ENCODE assay signal across 8 mouse cellular contexts in the genomic region with DNA sequence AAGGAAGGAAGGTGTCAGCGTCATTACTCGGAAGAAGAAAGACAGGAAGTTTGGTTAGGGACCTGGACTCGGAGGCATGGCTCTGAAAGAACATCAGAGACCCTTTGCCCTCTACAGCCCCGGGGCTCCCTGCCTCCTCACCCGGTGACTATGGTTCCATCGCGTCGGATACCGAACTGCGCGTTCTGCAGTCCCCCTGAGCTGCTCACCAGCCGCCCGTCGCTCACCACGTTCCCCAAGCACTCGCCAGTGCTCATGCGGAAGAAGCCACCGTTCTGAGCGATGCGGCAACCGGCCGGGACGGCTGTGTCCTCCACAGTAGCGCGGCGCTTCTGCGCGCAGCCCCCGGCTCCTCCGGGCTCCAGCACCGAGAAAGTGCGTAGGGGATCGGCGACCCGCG. TPM values are rescaled to one million over a fixed set of nuclear protein-coding genes. Genes with fewer than 3 reads are reported as not detected.
DNase-seq lines count a peak whose midpoint lies in the region; ATAC-seq and TF ChIP-seq lines count a peak whose summit lies in the region.

No protein-coding gene starts in this region.

- H3K9ac ChIP-seq in embryonic facial prominence, embryonic 11.5 days (replicated peaks; ENCODE audit: low read length), result peak overlapping the region; percentile 72
- H3K9ac ChIP-seq in hindbrain, embryonic 16.5 days (ENCODE audit: low read depth, low read length), result peak overlapping the region; percentile 76
- H3K9ac ChIP-seq in liver, embryonic 16.5 days (ENCODE audit: low read depth, low read length), result peak overlapping the region; percentile 73

- peak overlapping the region; percentile 83 for H3K4me3 ChIP-seq in embryonic facial prominence, embryonic 11.5 days (ENCODE audit: low read depth, low read length)
- H3K4me3 ChIP-seq in hindbrain, embryonic 16.5 days (ENCODE audit: low read length), result peak overlapping the region; percentile 87
- peak overlapping the region; percentile 80 for H3K4me3 ChIP-seq in liver, embryonic 16.5 days (ENCODE audit: low read depth, low read length)
- H3K4me3 ChIP-seq in small intestine, adult 2 months (ENCODE audit: low read depth, low read length), result peak overlapping the region; percentile 73

- no peak for TF ChIP-seq CTCF in small intestine, adult 2 months (IDR thresholded peaks at IDR 0.05; ENCODE audit: extremely low read depth, insufficient read length, insufficient replicate concordance, low read depth, low read length)

- H3K4me1 ChIP-seq in embryonic facial prominence, embryonic 11.5 days (ENCODE audit: control insufficient read depth, insufficient read depth, low read length), result no peaks in the 10 kb centered on the region
- peaks cover 2% of the 10 kb centered on the region for H3K4me1 ChIP-seq in hindbrain, embryonic 16.5 days (ENCODE audit: control insufficient read depth, insufficient read depth, low read depth, low read length)
- H3K4me1 ChIP-seq in liver, embryonic 16.5 days (ENCODE audit: control insufficient read depth, low read depth, low read length), result peaks cover 7% of the 10 kb centered on the region
- 0 out of 2 replicates have a peak, but pooled peaks cover 4% of the 10 kb centered on the region for H3K4me1 ChIP-seq in small intestine, adult 2 months (ENCODE audit: control insufficient read depth, insufficient read depth, insufficient read length, low read length)

- TF ChIP-seq POLR2A in small intestine, adult 2 months (IDR thresholded peaks at IDR 0.05; ENCODE audit: low read depth, low read length), result no peak

- no peaks in the 10 kb centered on the region for H3K9me3 ChIP-seq in embryonic facial prominence, embryonic 11.5 days (replicated peaks; ENCODE audit: control insufficient read depth, low read length)
- no peaks in the 10 kb centered on the region for H3K9me3 ChIP-seq in hindbrain, embryonic 16.5 days (ENCODE audit: control insufficient read depth, low read length)
- no peaks in the 10 kb centered on the region for H3K9me3 ChIP-seq in liver, embryonic 16.5 days (replicated peaks; ENCODE audit: control insufficient read depth, low read length)

- no peaks in the 10 kb centered on the region for H3K27me3 ChIP-seq in embryonic facial prominence, embryonic 11.5 days (ENCODE audit: control insufficient read depth, insufficient read depth, low read length)
- H3K27me3 ChIP-seq in hindbrain, embryonic 16.5 days (replicated peaks; ENCODE audit: control insufficient read depth, insufficient read depth, low read length), result no peaks in the 10 kb centered on the region
- H3K27me3 ChIP-seq in liver, embryonic 16.5 days (ENCODE audit: control insufficient read depth, insufficient read depth, low read depth, low read length), result no peaks in the 10 kb centered on the region
- no peaks in the 10 kb centered on the region for H3K27me3 ChIP-seq in small intestine, adult 2 months (ENCODE audit: control insufficient read depth, insufficient read depth, low read length)

- no peak overlapping the region for H3K27ac ChIP-seq in embryonic facial prominence, embryonic 11.5 days (replicated peaks; ENCODE audit: low read depth, low read length)
- H3K27ac ChIP-seq in hindbrain, embryonic 16.5 days (ENCODE audit: low read depth, low read length), result no peak overlapping the region
- peak overlapping the region; percentile 33; the same call in 1 of the 2 replicates for H3K27ac ChIP-seq in liver, embryonic 16.5 days (ENCODE audit: low read length)
- peak overlapping the region; percentile 1; the same call in 1 of the 2 replicates for H3K27ac ChIP-seq in small intestine, adult 2 months (ENCODE audit: insufficient read depth, low read depth, low read length)

- 2% methylated on average over 36 of the region's 36 CpGs for WGBS in embryonic facial prominence, embryonic 11.5 days
- 2% methylated on average over 36 of the region's 36 CpGs for WGBS in hindbrain, embryonic 16.5 days
- WGBS in liver, embryonic 16.5 days (ENCODE audit: insufficient replicate concordance), result under 1% methylated on average over 36 of the region's 36 CpGs
- under 1% methylated on average over 36 of the region's 36 CpGs for WGBS in small intestine, adult 2 months

- no peaks in the 10 kb centered on the region for H3K36me3 ChIP-seq in embryonic facial prominence, embryonic 11.5 days (replicated peaks; ENCODE audit: control insufficient read depth, insufficient read depth, low read depth, low read length)
- H3K36me3 ChIP-seq in hindbrain, embryonic 16.5 days (ENCODE audit: control insufficient read depth, insufficient read depth, low read length), result peaks cover 5% of the 10 kb centered on the region; the same call in 1 of the 2 replicates
- peaks cover 5% of the 10 kb centered on the region for H3K36me3 ChIP-seq in liver, embryonic 16.5 days (ENCODE audit: control insufficient read depth, insufficient read depth)
- peaks cover 22% of the 10 kb centered on the region; the same call in 1 of the 2 replicates for H3K36me3 ChIP-seq in small intestine, adult 2 months (ENCODE audit: control insufficient read depth, insufficient read depth, low read length)

- H3K4me2 ChIP-seq in embryonic facial prominence, embryonic 11.5 days (ENCODE audit: low read depth, low read length), result peak overlapping the region; percentile 97
- peak overlapping the region; percentile 97 for H3K4me2 ChIP-seq in hindbrain, embryonic 16.5 days (ENCODE audit: low read length)
- peak overlapping the region; percentile 93 for H3K4me2 ChIP-seq in liver, embryonic 16.5 days (ENCODE audit: low read depth, low read length)

- ATAC-seq in embryonic facial prominence, embryonic 11.5 days (replicated peaks; ENCODE audit: insufficient number of reproducible peaks, low FRiP score, low TSS enrichment, low read depth), result no peak
- ATAC-seq in hindbrain, embryonic 16.5 days, result peak; percentile 58; the same call in 1 of the 2 replicates
- ATAC-seq in liver, embryonic 16.5 days (ENCODE audit: low read depth), result peak; percentile 42
- no peak; the same call in 1 of the 2 replicates for ATAC-seq in monocyte, adult 5-6 weeks (replicated peaks; ENCODE audit: insufficient number of reproducible peaks, low FRiP score, low TSS enrichment, poor library complexity, severe bottlenecking)

- DNase-seq in adrenal gland, postnatal 14 days, result peak; percentile 33
- no peak for DNase-seq in adrenal gland, postnatal 4 days (ENCODE audit: low spot score in 2 of 2)
- DNase-seq in B cell, adult 2 months, result peak; percentile 38 to 50
- no peak for DNase-seq in embryonic facial prominence, embryonic 11.5 days (ENCODE audit: low spot score)

RNA-seq across cellular contexts. Expression of gene Nagpa, which starts 0.6 kb away (rescaled TPM):
- total RNA-seq in adrenal gland, postnatal 14 days (2021), result 15.9 and 23.3 TPM in 2 replicates
- total RNA-seq in adrenal gland, postnatal 4 days (2021), result 10 to 100 TPM; 23.0 to 25.2 TPM
- 10.7 and 13.6 TPM in 2 replicates for polyA plus RNA-seq in embryonic facial prominence, embryonic 11.5 days (2014; fragmentation: Nextera tagmentation; extraction: Ambion mirVana)
- polyA plus RNA-seq in hindbrain, embryonic 16.5 days (2015; fragmentation: Nextera tagmentation; extraction: Ambion mirVana), result 11.9 and 14.9 TPM in 2 replicates
- 11.7 and 12.2 TPM in 2 replicates for polyA plus RNA-seq in liver, embryonic 16.5 days (2015; fragmentation: Nextera tagmentation; extraction: Ambion mirVana)
- 25.9 and 38.8 TPM in 2 replicates for polyA plus RNA-seq in small intestine, adult 2 months (2012; rRNA removed)
- total RNA-seq in monocyte, adult 5-6 weeks (2017), result 66.9 to 77.6 TPM (median 67.0 TPM) in 3 replicates

RNA-seq across cellular contexts. Expression of gene AU021092, which starts 18.9 kb away (rescaled TPM):
- 18.3 and 20.2 TPM in 2 replicates for total RNA-seq in adrenal gland, postnatal 14 days (2021)
- 10 to 100 TPM; 17.6 to 23.8 TPM for total RNA-seq in adrenal gland, postnatal 4 days (2021)
- 2.0 and 3.1 TPM in 2 replicates for polyA plus RNA-seq in embryonic facial prominence, embryonic 11.5 days (2014; fragmentation: Nextera tagmentation; extraction: Ambion mirVana)
- 15.7 and 16.6 TPM in 2 replicates for polyA plus RNA-seq in hindbrain, embryonic 16.5 days (2015; fragmentation: Nextera tagmentation; extraction: Ambion mirVana)
- polyA plus RNA-seq in liver, embryonic 16.5 days (2015; fragmentation: Nextera tagmentation; extraction: Ambion mirVana), result 0.81 and 0.93 TPM in 2 replicates
- polyA plus RNA-seq in small intestine, adult 2 months (2012; rRNA removed), result 2.9 and 3.0 TPM in 2 replicates
- not detected in 3 replicates for total RNA-seq in monocyte, adult 5-6 weeks (2017)

RNA-seq across cellular contexts. Expression of gene Alg1, which starts 30.2 kb away (rescaled TPM):
- total RNA-seq in adrenal gland, postnatal 14 days (2021), result 29.5 and 32.8 TPM in 2 replicates
- 10 to 100 TPM; 36.0 to 38.8 TPM for total RNA-seq in adrenal gland, postnatal 4 days (2021)
- 22.6 and 26.1 TPM in 2 replicates for polyA plus RNA-seq in embryonic facial prominence, embryonic 11.5 days (2014; fragmentation: Nextera tagmentation; extraction: Ambion mirVana)
- polyA plus RNA-seq in hindbrain, embryonic 16.5 days (2015; fragmentation: Nextera tagmentation; extraction: Ambion mirVana), result 42.9 and 45.9 TPM in 2 replicates
- polyA plus RNA-seq in liver, embryonic 16.5 days (2015; fragmentation: Nextera tagmentation; extraction: Ambion mirVana), result 11.2 and 11.8 TPM in 2 replicates
- polyA plus RNA-seq in small intestine, adult 2 months (2012; rRNA removed), result 20.8 and 26.0 TPM in 2 replicates
- total RNA-seq in monocyte, adult 5-6 weeks (2017), result 22.9 to 28.0 TPM (median 23.8 TPM) in 3 replicates

RNA-seq across cellular contexts. Expression of gene Eef2kmt, which starts 52.6 kb away (rescaled TPM):
- 28.6 and 35.1 TPM in 2 replicates for total RNA-seq in adrenal gland, postnatal 14 days (2021)
- total RNA-seq in adrenal gland, postnatal 4 days (2021), result 10 to 100 TPM; 30.8 to 41.5 TPM
- 13.3 and 15.6 TPM in 2 replicates for polyA plus RNA-seq in embryonic facial prominence, embryonic 11.5 days (2014; fragmentation: Nextera tagmentation; extraction: Ambion mirVana)
- 9.4 and 9.5 TPM in 2 replicates for polyA plus RNA-seq in hindbrain, embryonic 16.5 days (2015; fragmentation: Nextera tagmentation; extraction: Ambion mirVana)
- polyA plus RNA-seq in liver, embryonic 16.5 days (2015; fragmentation: Nextera tagmentation; extraction: Ambion mirVana), result 8.2 and 8.5 TPM in 2 replicates
- 24.9 and 26.1 TPM in 2 replicates for polyA plus RNA-seq in small intestine, adult 2 months (2012; rRNA removed)
- total RNA-seq in monocyte, adult 5-6 weeks (2017), result 3.8 to 19.9 TPM (median 13.2 TPM) in 3 replicates

RNA-seq across cellular contexts. Expression of gene Sec14l5, which starts 56.3 kb away (rescaled TPM):
- 0.07 and 0.19 TPM in 2 replicates for total RNA-seq in adrenal gland, postnatal 14 days (2021)
- under 1 TPM; 0.34 to 0.40 TPM for total RNA-seq in adrenal gland, postnatal 4 days (2021)
- polyA plus RNA-seq in embryonic facial prominence, embryonic 11.5 days (2014; fragmentation: Nextera tagmentation; extraction: Ambion mirVana), result 0.07 and 0.08 TPM in 2 replicates
- 0.15 and 0.27 TPM in 2 replicates for polyA plus RNA-seq in hindbrain, embryonic 16.5 days (2015; fragmentation: Nextera tagmentation; extraction: Ambion mirVana)
- 0.04 and 0.05 TPM in 2 replicates for polyA plus RNA-seq in liver, embryonic 16.5 days (2015; fragmentation: Nextera tagmentation; extraction: Ambion mirVana)
- 0.08 TPM in 1 of 2 replicates, not detected in the other for polyA plus RNA-seq in small intestine, adult 2 months (2012; rRNA removed)
- 0.19 TPM in 1 of 3 replicates, not detected in the others for total RNA-seq in monocyte, adult 5-6 weeks (2017)

Comparison
In these comparisons a context has a peak if more than half of its experiments do, and no peak if none do; other contexts are left out.
1. DNase-seq: peak in adrenal gland, postnatal 14 days (single experiment) and B cell, adult 2 months (2 of 2); none in adrenal gland, postnatal 4 days (0 of 2) and embryonic facial prominence, embryonic 11.5 days (single experiment).
2. ATAC-seq: peak in hindbrain, embryonic 16.5 days (single experiment) and liver, embryonic 16.5 days (single experiment); none in embryonic facial prominence, embryonic 11.5 days (single experiment) and monocyte, adult 5-6 weeks (single experiment).
3. H3K27ac ChIP-seq: peak in liver, embryonic 16.5 days (single experiment) and small intestine, adult 2 months (single experiment); none in embryonic facial prominence, embryonic 11.5 days (single experiment) and hindbrain, embryonic 16.5 days (single experiment).
4. Peak in every context shown above with its lines, with median percentiles within 50 percentile points of each other: H3K4me2 ChIP-seq, H3K4me3 ChIP-seq and H3K9ac ChIP-seq.